Mouse (Mus musculus) lung, postnatal 0 days (tissue): ENCODE results near the gene Pdk4. TPM values are rescaled to one million over a fixed set of nuclear protein-coding genes. Genes with fewer than 3 reads are reported as not detected.
A peak's percentile ranks its signal among the peaks of the same experiment; 100 is the strongest.

Source experiments
- ATAC-seq: fragments of 200-750 bp; cut with Nextera tagmentation; 2 replicates; pipeline ENCODE4 v1.8.0; 2017; ENCODE audit warnings: moderate library complexity
- DNase-seq: peaks from one replicate; pipeline ENCODE4 v3.0.0-alpha.2; 2016; ENCODE audit warnings: low spot score
- H3K27ac ChIP-seq: fragments of 300-500 bp; sonication (generic); 2 replicates; pipeline ENCODE4 v1.5.1; 2014; ENCODE audit warnings: antibody characterized with exemption, mild to moderate bottlenecking, low read length, mixed read lengths
- H3K27me3 ChIP-seq: fragments of 300-500 bp; sonication (generic); replicated peaks from 2 replicates; pipeline ENCODE4 v1.6.1; 2014; ENCODE audit warnings: low read length, mixed read lengths; ENCODE audit not compliant: insufficient read depth
- H3K36me3 ChIP-seq: fragments of 300-500 bp; sonication (generic); 2 replicates; pipeline ENCODE4 v1.6.1; 2014; ENCODE audit warnings: low read length, mixed read lengths; ENCODE audit not compliant: insufficient read depth
- H3K4me1 ChIP-seq: fragments of 300-500 bp; sonication (generic); 2 replicates; pipeline ENCODE4 v1.6.1; 2014; ENCODE audit warnings: antibody characterized with exemption, low read depth, low read length, mixed read lengths; ENCODE audit not compliant: insufficient read depth
- H3K4me2 ChIP-seq: fragments of 300-500 bp; sonication (generic); replicated peaks from 2 replicates; pipeline ENCODE4 v1.6.1; 2014; ENCODE audit warnings: low read depth, mild to moderate bottlenecking, low read length, moderate library complexity, mixed read lengths
- H3K4me3 ChIP-seq: fragments of 300-500 bp; sonication (generic); 2 replicates; pipeline ENCODE4 v1.5.1; 2014; ENCODE audit warnings: low read depth, low read length
- H3K9ac ChIP-seq: fragments of 300-500 bp; sonication (generic); replicated peaks from 2 replicates; pipeline ENCODE4 v1.6.1; 2014; ENCODE audit warnings: low read depth, mild to moderate bottlenecking
- H3K9me3 ChIP-seq: fragments of 300-500 bp; sonication (generic); 2 replicates; pipeline ENCODE4 v1.6.1; 2016; ENCODE audit warnings: low read length, mixed read lengths
- CTCF ChIP-seq: IDR thresholded peaks from 2 replicates; pipeline ENCODE4 v1.5.1; 2016; ENCODE audit warnings: antibody characterized with exemption, mild to moderate bottlenecking
- EP300 ChIP-seq: IDR thresholded peaks from 2 replicates; pipeline ENCODE4 v1.6.1; 2016; ENCODE audit warnings: antibody characterized with exemption, mild to moderate bottlenecking, control low read depth
- WGBS: fragments of 180-500 bp; shearing (Covaris S2); extraction: QIAGEN DNeasy Blood & Tissue Kit; methylation state at CpG from one replicate; pipeline ENCODE4 v1.1.7; 2014; 5-methylcytosine and 5-hydroxymethylcytosine counted together
- polyA plus RNA-seq: library from polyadenylated mRNA; unstranded; fragments of >200 nt; fragmentation: Nextera tagmentation; extraction: Ambion mirVana; gene quantifications from 2 replicates; pipeline ENCODE4 v1.2.1, GENCODE M21; 2015

Pdk4 gene
- polyA plus RNA-seq, 1 experiment from 2014 or later = 8.4 TPM

DNA sequence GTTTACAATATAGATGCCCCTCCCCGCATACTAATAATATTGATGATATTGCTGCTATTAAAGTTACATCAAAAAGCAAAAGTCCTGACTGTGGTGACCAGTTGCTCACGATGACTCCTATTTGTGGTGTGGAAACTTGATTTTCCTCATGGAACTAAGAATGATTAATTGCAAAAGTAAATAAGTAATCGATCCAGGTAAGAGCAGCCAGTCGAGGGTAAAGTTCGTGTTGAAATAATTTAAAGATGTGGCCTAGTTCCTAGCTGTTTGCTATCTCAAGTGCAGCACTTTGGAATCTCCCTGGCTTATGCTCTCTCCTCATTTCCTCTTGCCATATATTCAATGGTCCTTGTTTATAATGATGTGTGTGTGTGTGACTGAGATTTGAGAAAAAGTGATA, 46.2 kb downstream of the Pdk4 start:
- TF ChIP-seq EP300 = no peak
- no peak for TF ChIP-seq CTCF
- DNase-seq (no peak), ATAC-seq (no peak)
- WGBS = 61% methylated on average over 5 of the region's 5 CpGs
- Histone ChIP-seq H3K9ac (no peak overlapping the region), H3K36me3 (no peaks in the 10 kb centered on the region), H3K9me3 (no peaks in the 10 kb centered on the region), H3K27me3 (no peaks in the 10 kb centered on the region), H3K27ac (no peak overlapping the region), H3K4me2 (no peak overlapping the region), H3K4me3 (no peak overlapping the region), H3K4me1 (no peaks in the 10 kb centered on the region; the same call in 1 of the 2 replicates)

DNA sequence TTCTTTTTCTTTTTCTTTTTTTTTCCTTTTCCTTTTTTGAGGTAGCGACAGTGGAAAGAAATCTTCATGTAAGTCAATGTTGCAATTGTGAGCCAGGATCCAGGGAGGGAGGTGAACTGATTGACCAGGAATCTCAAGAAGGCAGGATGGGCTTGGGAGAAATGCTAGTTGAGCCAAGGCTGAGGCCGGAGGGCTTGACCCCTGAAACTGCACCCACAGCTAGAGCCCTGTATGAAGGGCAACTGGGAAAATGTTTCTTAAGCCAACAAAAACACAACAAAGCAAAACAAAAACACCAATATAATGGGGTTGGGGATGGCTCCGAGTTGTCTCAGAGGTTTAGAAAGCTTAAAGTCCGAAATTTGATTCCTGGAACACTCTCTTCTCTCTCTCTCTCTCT, 47.7 kb downstream of the Pdk4 start:
- ATAC-seq (no peak), DNase-seq (no peak)
- WGBS = 63% methylated on average over 4 of the region's 4 CpGs
- Histone ChIP-seq H3K36me3 (no peaks in the 10 kb centered on the region), H3K27ac (no peak overlapping the region), H3K27me3 (no peaks in the 10 kb centered on the region), H3K9me3 (no peaks in the 10 kb centered on the region), H3K4me2 (no peak overlapping the region), H3K9ac (no peak overlapping the region), H3K4me3 (no peak overlapping the region), H3K4me1 (no peaks in the 10 kb centered on the region; the same call in 1 of the 2 replicates)
- no peak for TF ChIP-seq CTCF
- TF ChIP-seq EP300 = no peak

GRCm38 (mm10) chr6:5447546-5447945, 48.6 kb downstream of the Pdk4 start:
- DNase-seq (no peak), ATAC-seq (no peak)
- H3K27me3 ChIP-seq = no peaks in the 10 kb centered on the region
- no peaks in the 10 kb centered on the region for H3K36me3 ChIP-seq
- WGBS = 65% methylated on average over 6 of the region's 6 CpGs
- no peak overlapping the region for H3K4me2 ChIP-seq
- H3K9ac ChIP-seq = no peak overlapping the region
- no peaks in the 10 kb centered on the region; the same call in 1 of the 2 replicates for H3K4me1 ChIP-seq
- TF ChIP-seq CTCF (no peak), EP300 (no peak)
- no peaks in the 10 kb centered on the region for H3K9me3 ChIP-seq
- H3K4me3 ChIP-seq = no peak overlapping the region
- no peak overlapping the region for H3K27ac ChIP-seq

GRCm38 (mm10) chr6:5447013-5447412, 49.1 kb downstream of the Pdk4 start:
- Histone ChIP-seq H3K36me3 (no peaks in the 10 kb centered on the region), H3K9ac (no peak overlapping the region), H3K4me1 (no peaks in the 10 kb centered on the region; the same call in 1 of the 2 replicates), H3K9me3 (no peaks in the 10 kb centered on the region), H3K27ac (no peak overlapping the region), H3K4me3 (no peak overlapping the region), H3K27me3 (no peaks in the 10 kb centered on the region), H3K4me2 (no peak overlapping the region)
- DNase-seq (no peak), ATAC-seq (no peak)
- TF ChIP-seq CTCF (no peak), EP300 (no peak)
- 84% methylated on average over 4 of the region's 4 CpGs for WGBS

DNA sequence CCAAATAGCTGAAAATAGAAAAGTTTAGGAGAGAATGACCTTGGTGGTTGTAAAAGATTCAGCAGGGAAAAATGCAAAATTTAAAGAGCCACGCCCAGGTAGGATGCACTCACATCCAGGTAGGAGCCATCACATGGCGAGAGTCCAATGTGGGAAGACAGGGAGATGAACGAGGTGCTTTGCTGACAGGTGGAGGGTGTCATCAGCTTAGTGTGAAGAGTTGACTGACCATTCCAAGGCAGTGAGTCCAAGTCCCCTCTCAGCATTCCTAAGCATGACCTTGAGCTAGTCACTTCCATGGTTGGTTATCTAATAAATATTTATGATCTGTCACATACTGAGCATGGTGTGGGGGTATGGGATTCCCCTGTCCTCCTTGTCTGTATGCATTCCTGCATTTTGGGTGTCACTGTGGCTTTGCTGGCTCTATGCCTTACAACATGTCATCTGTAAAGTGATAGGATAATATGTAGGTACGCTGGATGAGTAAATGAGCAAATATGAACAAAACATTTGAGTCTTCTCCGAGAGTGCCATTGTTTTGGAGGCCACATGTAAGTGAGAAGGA, 51.7 kb downstream of the Pdk4 start:
- no peak overlapping the region for H3K4me2 ChIP-seq
- H3K9me3 ChIP-seq = no peaks in the 10 kb centered on the region
- no peak overlapping the region for H3K4me3 ChIP-seq
- WGBS = 82% methylated on average over 5 of the region's 5 CpGs
- H3K9ac ChIP-seq = no peak overlapping the region
- no peaks in the 10 kb centered on the region for H3K27me3 ChIP-seq
- H3K4me1 ChIP-seq = no peaks in the 10 kb centered on the region; the same call in 1 of the 2 replicates
- no peak for TF ChIP-seq EP300
- no peak for TF ChIP-seq CTCF
- ATAC-seq (no peak), DNase-seq (peak; percentile 16)
- H3K27ac ChIP-seq = no peak overlapping the region
- no peaks in the 10 kb centered on the region for H3K36me3 ChIP-seq

- Histone ChIP-seq H3K4me1 (no peaks in the 10 kb centered on the region; the same call in 1 of the 2 replicates), H3K27ac (peak overlapping the region; percentile 83), H3K4me3 (no peak overlapping the region), H3K4me2 (peak overlapping the region; percentile 27), H3K9me3 (no peaks in the 10 kb centered on the region), H3K27me3 (no peaks in the 10 kb centered on the region), H3K9ac (no peak overlapping the region), H3K36me3 (no peaks in the 10 kb centered on the region)
- 19% methylated on average over 13 of the region's 13 CpGs for WGBS
- TF ChIP-seq EP300 = peak; percentile 100
- TF ChIP-seq CTCF = peak; percentile 27
- ATAC-seq (peak; percentile 92), DNase-seq (peak; percentile 98)
Observed at GRCm38 (mm10) chr6:5443104-5443863, 52.8 kb downstream of the Pdk4 start.
